Mouse (Mus musculus): ENCODE measurements around the gene Eno4.
"Not testable (repeated sequence)": the region's sequence is repeated elsewhere in the genome, so short reads cannot be mapped to it uniquely, and the experiment has no call there.

Eno4 gene

DNA sequence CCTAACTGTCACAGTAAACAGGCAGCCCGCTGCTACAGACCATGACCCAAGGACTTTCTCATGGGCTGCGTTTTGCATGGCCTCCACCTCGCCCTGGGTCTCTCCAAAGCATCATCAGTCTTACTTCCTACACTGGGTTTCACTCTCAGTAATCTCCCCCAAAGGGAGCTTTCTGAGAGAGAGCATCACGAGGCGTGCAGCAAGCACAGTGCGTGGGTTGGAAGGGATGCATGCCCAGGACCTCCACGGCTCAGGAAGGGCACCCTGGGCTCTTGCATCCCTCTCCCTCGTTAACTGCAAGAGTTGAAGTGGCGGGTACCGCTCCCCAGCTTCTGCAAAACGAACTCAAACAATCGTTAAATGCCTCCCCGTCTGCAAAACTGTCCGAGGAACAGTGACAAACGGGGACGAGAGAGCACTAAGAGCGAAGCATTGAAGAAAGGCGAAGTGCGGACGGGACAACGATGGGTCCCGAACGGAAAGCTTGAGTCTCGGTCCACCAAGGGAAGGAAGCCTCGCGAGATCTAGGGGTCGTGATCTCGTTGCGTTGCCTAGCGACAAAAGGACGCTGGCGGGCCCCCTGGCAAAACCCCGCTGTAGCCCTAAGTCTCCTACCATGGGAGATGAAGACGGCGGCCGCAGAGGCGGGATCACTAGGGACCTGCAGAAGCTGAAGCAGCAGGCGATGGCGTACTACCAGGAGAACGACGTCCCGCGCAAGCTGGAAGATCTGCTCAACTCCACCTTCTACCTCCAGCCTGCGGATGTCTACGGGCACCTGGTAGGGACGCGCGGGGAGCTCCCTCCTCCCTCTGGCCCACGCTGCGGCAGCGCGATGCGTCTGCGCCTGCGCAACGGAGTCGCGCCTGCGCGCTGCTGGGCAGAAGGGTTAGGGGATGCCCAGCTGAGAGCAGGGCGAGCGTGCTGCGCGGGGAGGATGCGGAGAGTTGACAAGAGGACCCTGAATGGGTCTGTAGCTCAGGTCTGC is at the start of gene Eno4, which contains the start of gene Hspa12a:
Gene Eno4 (plus strand): TSS at position 585 of the 988 bp plus-strand sequence.
Gene Hspa12a (minus strand): TSS at position 814 of the 988 bp plus-strand sequence.
- peak; percentile 89 for DNase-seq (ENCODE audit: low read depth, low spot score)

DNA sequence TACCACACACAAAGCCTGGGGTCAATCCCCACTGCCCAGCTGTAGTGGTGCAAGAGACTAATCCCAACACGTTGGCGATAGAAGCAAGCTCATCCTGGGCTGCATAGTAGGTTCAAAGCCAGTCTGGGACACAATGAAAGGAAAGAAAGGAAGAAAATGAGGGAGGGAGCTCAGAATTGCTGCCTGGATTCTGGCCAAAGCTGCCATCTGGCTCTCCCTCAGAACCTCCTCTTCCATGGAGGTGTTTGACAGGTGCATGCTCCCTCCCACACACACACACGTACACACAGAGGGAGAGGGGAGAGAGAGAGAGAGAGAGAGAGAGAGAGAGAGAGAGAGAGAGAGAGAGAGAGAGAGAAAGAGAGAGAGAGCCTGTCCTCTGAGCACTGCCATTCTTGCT is 47.0 kb upstream of the Eno4 start:
- no peak for DNase-seq (ENCODE audit: low read depth, low spot score)

DNA sequence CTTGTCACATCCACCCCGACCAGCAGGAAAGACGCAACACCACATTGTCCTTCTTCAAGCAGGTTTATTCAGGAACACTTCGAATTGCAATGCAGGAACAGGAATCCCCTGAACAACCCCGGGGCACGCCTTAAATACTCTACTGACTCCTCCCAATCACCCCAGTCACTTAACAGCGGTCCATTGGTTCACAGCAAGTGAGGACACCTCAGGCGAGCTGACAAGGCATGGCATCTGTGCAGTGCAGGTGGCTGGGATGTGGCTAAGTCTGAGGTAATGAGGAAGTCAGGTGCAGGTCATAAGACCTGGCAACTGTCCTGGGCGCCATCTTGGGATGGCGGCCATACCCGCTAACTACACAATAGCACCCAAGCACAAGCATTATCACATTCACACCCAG is 42.8 kb upstream of the Eno4 start:
- not testable (repeated sequence) for DNase-seq (ENCODE audit: low read depth, low spot score)

DNA sequence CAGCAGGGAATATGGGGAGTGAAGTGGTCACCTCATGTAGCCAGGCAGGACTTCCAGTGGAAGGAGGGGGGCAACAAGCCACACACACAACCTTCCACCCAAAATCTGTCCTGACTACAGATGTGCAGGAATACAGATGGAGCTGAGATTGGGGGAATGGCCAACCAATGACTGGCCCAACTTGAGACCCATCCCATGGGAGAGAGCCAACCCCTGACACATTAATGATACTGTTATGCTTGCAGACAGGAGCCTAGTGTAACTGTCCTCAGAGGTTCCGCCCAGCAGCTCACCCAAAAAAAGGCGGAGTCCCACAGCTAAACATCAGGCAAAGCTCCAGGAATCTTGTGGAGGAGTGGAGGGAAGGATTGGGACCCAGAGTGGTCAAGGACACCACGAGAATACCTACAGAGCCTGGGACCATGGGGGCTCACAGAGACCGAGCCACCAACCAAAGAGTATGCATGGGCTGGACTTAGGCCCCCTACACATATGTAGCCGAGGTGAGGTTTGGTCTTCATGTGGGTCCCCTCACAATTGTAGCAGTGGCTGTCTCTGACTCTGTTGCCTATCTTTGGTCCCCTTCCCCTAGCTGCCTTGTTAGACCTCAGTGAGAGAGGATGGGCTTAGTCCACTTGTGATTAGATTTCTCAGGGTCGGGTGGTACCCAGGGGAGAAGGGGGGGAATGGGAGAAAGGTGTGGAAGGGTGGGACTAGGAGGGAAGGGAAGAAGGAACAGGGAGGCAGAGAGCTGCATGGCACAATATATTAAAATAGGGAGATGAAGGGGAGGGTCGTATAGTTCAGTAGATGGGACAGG is 39.9 kb upstream of the Eno4 start:
- DNase-seq (ENCODE audit: low read depth, low spot score) = no peak

DNA sequence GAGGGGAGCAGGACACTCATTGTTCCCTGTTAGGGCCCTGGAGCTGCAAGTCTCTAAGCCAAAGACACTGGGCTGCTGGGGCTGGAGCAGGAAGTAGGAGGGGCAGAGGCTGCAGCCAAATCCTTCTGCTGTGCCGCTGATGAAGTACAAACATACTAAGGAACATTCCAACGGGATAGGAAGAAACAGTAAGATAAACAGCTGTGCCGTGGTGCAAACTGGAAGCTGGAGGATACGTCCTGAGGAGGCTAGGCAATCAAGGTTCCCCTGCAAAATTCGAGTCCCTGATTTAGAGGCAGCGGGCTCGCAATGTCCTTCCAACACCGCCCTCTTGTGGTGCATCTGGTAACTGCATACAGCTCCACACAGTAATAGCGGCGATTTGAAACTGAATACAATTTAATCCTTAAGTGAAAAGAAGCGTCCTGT is 39.3 kb upstream of the Eno4 start:
- no peak for DNase-seq (ENCODE audit: low read depth, low spot score)

DNA sequence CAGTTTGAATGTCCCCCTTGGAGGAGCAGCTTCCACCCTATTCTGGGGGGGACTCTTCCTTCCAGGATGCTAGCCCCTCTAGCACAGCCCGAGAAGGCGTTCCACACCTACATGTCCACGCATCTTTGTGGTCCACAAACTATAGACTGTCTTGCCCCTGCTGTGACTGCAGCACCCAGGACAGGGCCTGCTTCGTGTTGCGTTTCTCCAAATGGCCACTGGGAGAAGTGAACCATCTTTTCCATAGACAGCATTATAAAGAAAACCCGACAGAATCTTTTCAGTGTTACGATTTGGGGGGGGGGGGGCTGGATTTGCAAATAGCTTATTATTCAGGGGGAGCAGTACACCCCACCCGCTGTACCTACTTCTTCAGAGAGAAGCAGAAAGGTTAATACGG is 36.5 kb upstream of the Eno4 start:
- no peak for DNase-seq (ENCODE audit: low read depth, low spot score)

DNA sequence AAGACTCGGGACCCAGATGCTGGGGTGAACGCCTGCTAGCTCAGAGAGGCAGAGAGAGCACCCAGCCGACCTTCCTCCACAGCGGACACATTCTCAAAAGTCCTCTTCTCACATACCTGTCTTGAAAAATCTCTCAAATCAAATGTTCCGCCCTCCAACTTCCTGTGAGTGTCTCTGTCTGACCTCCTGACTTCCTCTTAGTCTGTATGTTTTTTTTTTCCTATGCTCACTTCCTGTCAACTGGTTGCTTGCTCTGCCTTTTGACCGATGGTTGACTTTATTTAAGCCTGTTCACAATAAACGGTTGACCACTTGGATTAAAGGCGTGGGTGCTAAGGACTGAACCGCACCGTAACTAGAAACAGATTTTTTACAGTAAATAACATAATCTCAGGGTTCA is 35.2 kb upstream of the Eno4 start:
- DNase-seq (ENCODE audit: low read depth, low spot score) = no peak

DNA sequence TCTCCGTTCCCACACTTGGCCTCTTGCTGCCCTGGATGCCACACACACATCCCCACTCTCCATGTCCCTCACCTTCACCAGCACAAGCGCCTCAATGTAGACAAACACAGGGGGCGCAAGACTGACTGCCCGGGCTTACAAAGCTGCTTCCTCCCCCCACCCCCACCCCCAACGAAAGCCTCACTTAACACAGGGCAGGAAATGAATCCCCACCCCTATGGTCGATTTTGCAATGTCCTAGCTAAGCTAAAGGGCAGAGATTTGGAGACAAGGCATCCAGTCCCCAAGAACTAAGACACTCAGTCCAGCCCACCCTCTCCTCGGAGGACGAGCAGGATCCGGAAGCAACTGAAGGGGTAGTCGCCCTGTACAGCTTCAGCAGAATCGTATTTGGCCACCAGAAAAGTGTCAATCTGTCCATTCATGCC is 32.3 kb upstream of the Eno4 start:
- DNase-seq (ENCODE audit: low read depth, low spot score) = no peak

DNA sequence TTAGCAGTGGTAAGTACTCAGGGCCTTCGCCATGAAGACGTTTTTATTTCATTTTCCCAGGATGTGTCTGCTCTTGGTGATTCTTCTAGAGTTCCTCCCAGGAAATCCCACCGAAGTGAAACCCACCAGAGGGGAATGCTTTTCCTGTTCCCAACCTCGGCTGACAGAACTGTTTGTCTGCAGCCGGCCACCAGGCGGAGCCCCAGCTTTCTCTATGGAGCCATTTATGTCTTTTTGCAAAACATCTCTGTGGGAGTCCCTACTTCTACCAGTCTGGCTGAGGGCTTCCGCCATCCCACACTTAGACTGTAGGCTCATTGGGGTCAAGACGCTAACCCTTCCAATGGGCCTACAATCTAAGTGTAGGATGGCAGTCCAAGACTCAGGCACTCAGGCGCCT is 31.8 kb upstream of the Eno4 start:
- peak; percentile 50 for DNase-seq (ENCODE audit: low read depth, low spot score)

DNA sequence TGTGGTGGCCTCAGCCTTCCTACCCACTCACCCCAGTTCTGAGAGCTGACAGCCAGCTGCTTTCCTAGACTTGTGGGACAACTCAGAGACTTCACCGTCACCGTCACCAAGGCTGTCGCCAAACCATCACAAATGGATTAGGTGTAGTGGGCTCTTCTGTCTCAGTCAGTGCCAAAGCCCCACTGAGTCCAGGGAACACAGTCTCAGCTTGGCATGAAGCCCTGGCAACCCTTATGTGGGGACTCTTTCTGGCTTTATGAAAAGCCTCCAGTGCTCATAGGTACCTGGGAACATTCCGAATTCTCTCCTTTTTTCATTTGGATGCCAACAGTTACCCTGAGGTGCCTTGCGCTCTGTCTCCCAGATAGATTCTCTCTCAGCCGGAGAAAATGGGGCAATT is 29.9 kb upstream of the Eno4 start:
- DNase-seq (ENCODE audit: low read depth, low spot score) = no peak

DNA sequence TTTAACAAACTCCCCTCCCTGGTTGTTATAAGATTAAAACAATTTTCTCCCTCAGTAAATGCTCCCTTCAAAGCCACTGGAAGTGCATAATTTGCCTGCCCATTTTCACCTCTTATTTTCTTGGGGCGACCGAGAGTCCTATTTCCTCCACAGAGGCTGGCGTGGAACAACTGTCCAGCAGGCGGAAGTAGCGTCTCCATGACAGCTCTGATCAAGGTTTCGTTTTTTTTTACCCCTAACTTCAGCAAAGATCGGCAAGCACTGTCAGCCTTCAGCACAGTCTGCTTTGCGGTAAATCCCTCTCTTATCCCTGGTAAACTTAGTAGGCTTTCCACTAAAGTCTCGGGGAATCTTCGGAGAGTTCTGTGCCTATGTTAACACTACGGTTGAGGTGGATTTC is 24.6 kb upstream of the Eno4 start:
- no peak for DNase-seq (ENCODE audit: low read depth, low spot score)

DNA sequence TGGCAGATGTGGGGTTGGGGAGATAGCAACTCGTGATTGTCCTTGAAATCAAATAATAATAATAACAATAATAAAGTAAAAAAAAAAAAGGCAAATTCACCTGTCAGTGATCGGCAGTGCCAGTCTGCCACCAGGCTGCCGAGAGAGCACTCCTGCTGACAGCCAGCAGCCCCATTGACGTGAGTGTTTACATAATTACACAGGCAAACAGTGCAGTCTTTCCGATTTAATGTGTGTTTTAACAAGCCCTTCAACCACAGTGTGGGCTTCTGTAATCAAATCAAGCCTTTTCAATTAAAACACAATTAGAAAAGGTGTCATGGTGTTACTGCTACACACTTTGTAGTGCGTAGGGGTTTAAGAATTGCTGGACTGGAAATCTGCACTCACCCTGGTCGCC is 24.1 kb upstream of the Eno4 start:
- no peak for DNase-seq (ENCODE audit: low read depth, low spot score)

DNA sequence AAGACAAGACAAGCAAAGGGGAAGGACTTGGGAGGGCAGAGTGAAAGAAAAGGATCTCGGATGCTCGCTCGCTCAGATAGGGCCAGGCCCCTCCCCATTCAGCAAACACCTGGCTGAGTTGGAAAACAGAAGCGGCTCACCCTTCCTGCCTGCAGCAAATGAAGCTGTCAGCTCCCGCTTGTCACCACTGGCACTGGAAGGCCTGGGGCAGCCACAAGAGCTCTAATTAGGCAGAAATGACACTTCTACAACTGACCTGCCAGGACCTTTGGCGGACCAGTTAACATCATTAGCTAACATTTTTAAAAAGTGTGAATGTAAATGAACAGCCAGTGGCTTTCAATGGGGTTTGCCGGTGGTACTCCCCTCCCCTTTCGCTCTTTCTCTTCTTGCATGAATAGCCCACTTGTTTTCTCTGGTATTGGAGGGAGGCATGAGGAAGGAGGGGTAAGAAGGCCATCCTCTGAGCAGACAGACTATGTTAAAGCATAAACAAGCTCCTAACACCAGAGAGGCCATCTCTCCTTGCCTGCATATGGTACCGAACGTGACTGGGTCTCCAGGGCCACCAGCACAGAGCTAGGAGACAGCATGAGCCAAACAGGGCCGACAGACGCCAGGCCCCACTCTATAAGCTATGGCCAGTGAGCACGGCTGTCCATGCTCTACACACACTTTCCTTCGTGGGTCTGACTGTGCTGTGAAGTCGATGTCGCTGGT is 12.0 kb upstream of the Eno4 start:
- DNase-seq (ENCODE audit: low read depth, low spot score) = no peak

DNA sequence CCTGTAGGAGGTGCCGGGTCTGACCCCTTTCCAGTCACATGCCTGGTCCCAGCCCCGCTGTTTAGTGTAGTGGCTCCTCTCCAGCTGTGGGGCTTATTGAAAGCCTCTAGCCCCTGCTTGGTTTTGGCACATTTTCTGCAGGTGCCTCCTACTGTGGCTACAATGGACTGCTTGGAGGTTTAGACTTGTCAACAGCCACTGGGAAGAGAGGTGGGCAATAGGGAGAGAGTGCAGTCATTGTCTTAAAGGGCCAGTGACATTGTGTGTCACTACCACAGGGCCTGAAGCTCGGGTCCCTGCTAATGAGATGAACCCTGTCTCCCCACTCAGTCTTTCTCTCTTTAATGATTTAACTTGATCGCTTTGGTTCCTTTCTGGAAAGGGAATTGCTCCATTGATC is 10.2 kb upstream of the Eno4 start:
- no peak for DNase-seq (ENCODE audit: low read depth, low spot score)

DNA sequence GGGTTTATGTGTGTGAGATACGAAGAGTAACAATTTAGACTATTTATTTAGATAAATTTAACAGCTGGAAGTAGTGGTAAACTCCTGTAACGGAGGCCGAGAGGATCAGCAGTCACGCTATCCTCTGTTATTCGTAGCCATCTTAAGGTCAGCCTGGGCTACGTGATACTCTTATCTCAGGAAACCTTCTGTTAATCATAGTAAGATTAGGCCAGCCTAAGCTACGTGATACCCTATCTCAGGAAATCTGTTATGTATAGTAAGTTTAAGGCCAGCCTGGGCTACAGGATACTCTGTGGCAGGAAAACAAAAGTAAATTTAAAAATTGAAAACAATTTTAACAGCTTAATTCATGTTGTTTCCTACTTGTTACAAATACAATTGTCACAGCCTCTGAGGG is 2.7 kb downstream of the Eno4 start:
- DNase-seq (ENCODE audit: low read depth, low spot score) = no peak

DNA sequence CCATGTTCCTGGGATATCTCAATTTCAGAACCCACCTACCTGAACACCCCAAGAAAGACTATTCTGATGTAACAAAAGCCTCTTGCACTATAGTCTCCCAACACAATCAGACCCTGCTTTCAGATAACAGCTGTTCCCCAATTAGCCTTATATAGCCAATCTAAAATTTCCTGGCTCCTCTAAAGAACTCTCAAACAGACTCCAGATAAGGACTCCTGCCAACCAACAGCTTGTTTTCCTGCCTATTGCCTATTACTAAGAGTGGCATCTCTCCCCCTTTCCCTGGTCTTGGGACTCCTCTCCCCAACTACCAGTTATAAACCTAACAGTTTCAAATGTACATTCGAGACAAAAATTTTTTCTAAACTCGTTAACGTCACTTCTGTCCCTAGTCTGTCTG is 8.3 kb downstream of the Eno4 start:
- no peak for DNase-seq (ENCODE audit: low read depth, low spot score)

DNA sequence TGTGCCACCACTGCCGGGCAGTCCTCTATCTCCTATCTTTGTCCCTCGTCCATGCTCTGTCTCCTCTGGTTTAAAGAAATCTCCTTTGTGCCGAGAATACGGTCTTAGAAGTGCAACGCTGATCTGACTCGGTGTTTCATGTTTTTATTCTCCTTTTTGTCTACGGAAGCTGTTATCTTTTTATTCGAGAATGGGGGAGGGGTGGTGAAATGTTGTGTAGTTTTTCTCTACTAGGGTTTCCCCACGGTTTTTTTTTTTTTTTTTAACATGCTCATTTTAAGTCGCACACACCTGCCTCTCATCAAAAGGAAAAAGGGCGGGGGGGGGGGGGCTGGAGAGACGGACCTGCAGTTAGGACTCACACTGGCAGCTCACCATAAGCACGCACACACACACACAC is 9.0 kb downstream of the Eno4 start:
- DNase-seq (ENCODE audit: low read depth, low spot score) = no peak

DNA sequence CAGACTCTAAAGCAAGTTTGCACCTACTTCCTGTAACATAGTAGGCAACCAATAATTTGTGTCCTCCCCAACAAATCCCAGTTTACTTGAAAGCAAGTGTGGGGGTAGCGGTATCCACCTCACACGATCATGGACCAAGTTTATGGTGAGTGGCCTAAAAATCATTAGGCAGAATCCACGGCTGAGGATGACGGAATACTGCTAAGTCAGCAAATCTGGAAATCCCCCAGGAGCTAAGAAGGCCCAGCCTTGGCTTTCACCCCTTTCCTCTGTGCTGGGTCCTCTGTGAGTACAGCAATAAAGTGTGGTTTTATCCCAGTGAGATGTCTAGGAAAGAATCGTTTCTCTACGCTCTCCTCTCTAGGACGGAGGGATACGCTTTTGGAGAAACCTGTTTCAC is 11.6 kb downstream of the Eno4 start:
- DNase-seq (ENCODE audit: low read depth, low spot score) = no peak

DNA sequence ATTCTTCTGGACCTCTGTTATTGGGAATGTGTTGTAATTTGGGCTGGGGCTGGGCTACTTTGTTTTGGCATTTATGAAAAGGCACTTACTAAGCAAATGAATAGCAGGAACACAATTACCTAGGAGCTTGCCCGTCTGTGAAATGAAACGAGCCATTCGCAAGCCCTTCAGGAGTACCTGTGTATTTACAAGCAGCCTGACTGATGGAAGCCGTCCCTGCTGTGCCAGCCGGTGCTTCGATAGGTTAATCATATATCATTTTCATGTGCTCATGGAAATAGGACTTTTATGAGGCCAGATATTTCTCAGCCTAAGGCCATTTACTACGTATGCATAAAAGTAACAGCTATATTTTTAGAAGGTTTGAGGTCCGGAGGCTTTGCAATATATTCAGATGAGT is 19.8 kb downstream of the Eno4 start:
- no peak for DNase-seq (ENCODE audit: low read depth, low spot score)

DNA sequence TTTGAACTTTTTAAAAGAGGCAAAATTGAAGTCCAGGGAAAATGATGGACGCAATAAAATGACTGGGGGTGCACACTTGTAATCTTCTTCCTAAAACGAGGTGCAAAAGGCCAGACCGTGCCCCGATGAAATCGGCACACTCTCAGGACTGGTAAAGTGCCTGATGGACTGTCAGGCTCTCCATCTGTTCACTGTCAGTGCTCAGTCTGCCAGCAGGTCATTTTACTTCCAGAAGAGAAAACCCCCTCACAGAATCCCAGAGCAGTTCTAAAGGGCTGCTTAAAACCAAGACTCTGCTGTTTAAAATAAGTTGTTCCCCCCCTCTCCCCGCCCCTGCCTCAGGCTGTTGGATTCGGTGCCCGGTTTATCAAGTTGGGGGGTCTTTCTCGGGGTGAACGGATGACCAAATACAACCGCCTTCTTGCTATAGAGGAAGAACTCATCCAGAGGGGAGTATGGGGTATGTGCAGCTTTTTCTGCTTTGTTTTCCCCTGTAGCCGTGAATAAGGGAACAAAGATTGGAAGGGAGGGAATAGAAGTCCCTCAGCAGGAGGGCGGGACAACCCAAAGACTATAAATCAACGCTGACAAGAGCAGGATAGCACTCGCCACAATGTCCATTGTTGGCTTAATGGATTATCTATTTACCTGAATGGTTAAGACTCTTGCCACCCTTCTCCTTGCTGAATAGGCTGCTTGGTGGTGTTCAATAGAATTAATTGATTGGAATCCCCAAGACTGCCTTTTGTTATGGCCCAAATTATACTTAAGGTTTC is 25.7 kb downstream of the Eno4 start:
- DNase-seq (ENCODE audit: low read depth, low spot score) = peak; percentile 45

DNA sequence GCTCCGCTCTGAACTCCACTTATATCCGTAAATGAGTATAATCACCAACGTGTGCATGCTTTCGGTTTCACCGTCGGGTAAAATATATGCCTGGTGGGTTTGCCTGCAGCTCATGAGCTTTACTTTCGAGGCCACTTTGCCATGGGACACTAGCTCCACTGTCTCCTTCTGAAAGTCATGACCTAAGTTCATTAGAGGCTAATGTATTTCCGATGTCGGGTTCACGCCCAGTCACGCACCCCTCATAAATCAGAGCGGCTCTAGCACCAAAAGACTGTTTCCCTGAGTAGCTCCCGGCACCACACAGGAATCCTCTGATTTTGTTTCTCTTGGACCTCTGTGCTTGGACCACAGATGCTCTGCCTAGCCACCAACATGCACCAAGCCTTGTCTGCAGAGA is 27.6 kb downstream of the Eno4 start:
- no peak for DNase-seq (ENCODE audit: low read depth, low spot score)
